Mouse (Mus musculus) neural tube, embryonic 11.5 days (tissue): ENCODE results near the gene Wdr18. TPM values are rescaled to one million over a fixed set of nuclear protein-coding genes. Genes with fewer than 3 reads are reported as not detected.
A peak's percentile ranks its signal among the peaks of the same experiment; 100 is the strongest.

Experiments
- ATAC-seq: fragments of 200-750 bp; cut with Nextera tagmentation; 2 replicates; pipeline ENCODE4 v1.8.0; 2017; ENCODE audit warnings: moderate number of reproducible peaks, mild to moderate bottlenecking, moderate TSS enrichment, moderate library complexity; ENCODE audit not compliant: insufficient read depth, low FRiP score, low TSS enrichment
- DNase-seq: peaks from one replicate; pipeline ENCODE4 v3.0.0-alpha.2; 2015; ENCODE audit warnings: low spot score
- H3K27ac ChIP-seq: fragments of 300-500 bp; sonication (generic); 2 replicates; pipeline ENCODE4 v1.5.1; 2014; ENCODE audit warnings: low read depth, mild to moderate bottlenecking, low read length
- H3K27me3 ChIP-seq: fragments of 300-500 bp; sonication (generic); 2 replicates; pipeline ENCODE4 v1.6.1; 2014; ENCODE audit warnings: mild to moderate bottlenecking, low read length, mixed read lengths; ENCODE audit not compliant: control insufficient read depth, insufficient read depth
- H3K36me3 ChIP-seq: fragments of 300-500 bp; sonication (generic); 2 replicates; pipeline ENCODE4 v1.6.1; 2014; ENCODE audit warnings: mild to moderate bottlenecking, low read length, moderate library complexity, mixed read lengths; ENCODE audit not compliant: control insufficient read depth, insufficient read depth
- H3K4me1 ChIP-seq: fragments of 300-500 bp; sonication (generic); 2 replicates; pipeline ENCODE4 v1.6.1; 2014; ENCODE audit warnings: low read length, mixed read lengths; ENCODE audit not compliant: control insufficient read depth, insufficient read depth
- H3K4me2 ChIP-seq: fragments of 300-500 bp; sonication (generic); 2 replicates; pipeline ENCODE4 v1.6.1; 2014; ENCODE audit warnings: low read depth, mild to moderate bottlenecking, moderate library complexity
- H3K4me3 ChIP-seq: fragments of 300-500 bp; sonication (generic); 2 replicates; pipeline ENCODE4 v1.5.1; 2014; ENCODE audit warnings: low read depth, low read length
- H3K9ac ChIP-seq: fragments of 300-500 bp; sonication (generic); 2 replicates; pipeline ENCODE4 v1.6.1; 2014; ENCODE audit warnings: mild to moderate bottlenecking, low read length
- H3K9me3 ChIP-seq: fragments of 300-500 bp; sonication (generic); 2 replicates; pipeline ENCODE4 v1.6.1; 2016; ENCODE audit warnings: low read length; ENCODE audit not compliant: control insufficient read depth
- WGBS: fragments of 180-500 bp; shearing (Covaris S2); extraction: QIAGEN DNeasy Blood & Tissue Kit; methylation state at CpG from one replicate; pipeline ENCODE4 v1.1.7; 2014; 5-methylcytosine and 5-hydroxymethylcytosine counted together
- polyA plus RNA-seq: library from polyadenylated mRNA; unstranded; fragments of >200 nt; fragmentation: Nextera tagmentation; extraction: Ambion mirVana; gene quantifications from 2 replicates; pipeline ENCODE4 v1.2.1, GENCODE M21; 2014

Wdr18 gene
- polyA plus RNA-seq, 1 experiment from 2014 or later = 115 TPM

DNA sequence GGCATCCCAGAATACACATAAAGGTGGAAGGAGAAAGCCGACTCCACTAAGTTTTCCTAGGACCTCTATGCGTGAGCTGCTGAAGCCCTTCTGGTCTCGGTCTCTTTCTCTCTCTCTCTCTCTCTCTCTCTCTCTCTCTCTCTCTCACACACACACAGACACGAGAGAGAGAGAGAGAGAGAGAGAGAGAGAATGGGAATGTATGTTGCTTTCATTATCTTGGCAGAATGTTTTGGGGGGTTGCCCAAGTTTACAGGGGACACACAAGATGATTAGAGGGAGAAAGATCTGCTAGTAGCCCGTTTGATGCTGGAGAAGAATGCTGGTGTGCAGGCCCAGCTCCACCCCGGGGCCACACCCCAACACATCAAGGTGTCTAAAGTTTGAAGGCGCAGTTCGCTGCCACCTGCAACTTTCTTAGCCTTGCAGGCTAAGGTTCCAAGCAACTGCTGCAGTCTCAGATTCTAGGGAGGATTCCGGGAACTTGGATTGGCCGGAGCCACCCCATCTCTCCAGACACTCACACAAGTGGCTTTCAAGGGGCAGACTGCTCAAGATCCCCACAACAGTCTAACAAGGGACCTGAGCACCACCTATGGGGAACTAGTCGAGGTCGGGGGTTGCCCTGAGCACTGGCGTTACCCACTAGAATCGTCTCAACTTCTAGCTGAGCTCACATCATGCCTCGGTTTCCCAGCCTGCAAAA is 34.0 kb upstream of the Wdr18 start:
- ATAC-seq = no peak; the same call in 1 of the 2 replicates
- Histone ChIP-seq H3K36me3 (peaks cover 2% of the 10 kb centered on the region; the same call in 1 of the 2 replicates), H3K4me3 (peak overlapping the region; percentile 65), H3K9ac (peak overlapping the region; percentile 69), H3K4me1 (peaks cover 25% of the 10 kb centered on the region), H3K27ac (peak overlapping the region; percentile 49; the same call in 1 of the 2 replicates), H3K4me2 (peak overlapping the region; percentile 56), H3K9me3 (no peaks in the 10 kb centered on the region), H3K27me3 (peaks cover 27% of the 10 kb centered on the region)
- no peak for DNase-seq
- WGBS = 15% methylated on average over 15 of the region's 15 CpGs

DNA sequence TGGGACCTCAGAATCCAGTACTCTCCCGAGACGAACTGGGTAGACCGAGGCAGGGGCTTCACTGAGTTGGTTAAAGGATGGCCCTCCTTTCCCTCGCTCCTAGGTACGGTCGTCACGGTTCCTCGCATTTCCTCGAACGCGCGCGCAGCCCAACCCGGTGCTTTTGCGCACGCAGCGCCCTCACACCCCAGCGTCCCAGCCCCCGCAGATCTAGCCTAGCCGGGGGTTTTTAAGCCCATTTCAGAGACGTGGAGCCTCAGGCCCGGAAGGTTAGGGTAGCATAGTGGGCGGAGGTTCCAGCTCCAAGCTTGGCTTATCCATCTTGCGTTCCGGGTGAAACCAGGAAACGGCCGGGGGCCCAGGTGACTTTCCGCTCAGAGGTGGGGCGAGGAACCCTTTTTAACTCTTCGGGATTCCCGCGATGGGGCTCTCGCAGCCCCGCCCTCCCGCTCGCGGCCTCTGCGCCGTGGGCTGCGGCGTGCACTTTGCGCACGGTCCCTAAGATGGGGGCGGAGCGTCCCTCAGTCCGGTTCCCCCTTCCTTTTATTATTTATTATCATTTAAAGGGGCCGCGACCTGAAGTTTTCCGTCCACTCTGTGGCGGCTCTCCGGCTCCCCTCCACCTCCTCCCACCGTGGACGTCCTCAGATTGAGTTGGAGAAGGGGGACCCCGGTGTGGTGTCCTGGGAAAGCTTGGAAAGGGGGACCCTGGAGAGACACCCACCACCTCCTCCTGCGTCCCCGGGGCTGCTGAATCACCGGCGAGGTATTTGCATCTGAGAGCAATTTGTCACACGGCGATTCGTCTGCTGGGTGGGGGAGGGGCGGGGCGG is 33.2 kb upstream of the Wdr18 start, which contains the start of gene Arid3a:
Arid3a (plus strand) TSS at position 553 of the 833 bp plus-strand sequence.
- H3K4me2 ChIP-seq = peak within 1 kb of the TSS; percentile 56
- peaks cover 23% of the 10 kb centered on the region for H3K4me1 ChIP-seq
- H3K9ac ChIP-seq = peak within 1 kb of the TSS; percentile 74
- H3K36me3 ChIP-seq = peaks cover 2% of the 10 kb centered on the region; the same call in 1 of the 2 replicates
- no peaks in the 10 kb centered on the region for H3K9me3 ChIP-seq
- H3K27me3 ChIP-seq = peaks cover 19% of the 10 kb centered on the region
- DNase-seq = peak; percentile 95
- peak; percentile 69 for ATAC-seq
- peak within 1 kb of the TSS; percentile 86 for H3K27ac ChIP-seq
- H3K4me3 ChIP-seq = peak within 1 kb of the TSS; percentile 65
- WGBS = under 1% methylated on average over 63 of the region's 63 CpGs

DNA sequence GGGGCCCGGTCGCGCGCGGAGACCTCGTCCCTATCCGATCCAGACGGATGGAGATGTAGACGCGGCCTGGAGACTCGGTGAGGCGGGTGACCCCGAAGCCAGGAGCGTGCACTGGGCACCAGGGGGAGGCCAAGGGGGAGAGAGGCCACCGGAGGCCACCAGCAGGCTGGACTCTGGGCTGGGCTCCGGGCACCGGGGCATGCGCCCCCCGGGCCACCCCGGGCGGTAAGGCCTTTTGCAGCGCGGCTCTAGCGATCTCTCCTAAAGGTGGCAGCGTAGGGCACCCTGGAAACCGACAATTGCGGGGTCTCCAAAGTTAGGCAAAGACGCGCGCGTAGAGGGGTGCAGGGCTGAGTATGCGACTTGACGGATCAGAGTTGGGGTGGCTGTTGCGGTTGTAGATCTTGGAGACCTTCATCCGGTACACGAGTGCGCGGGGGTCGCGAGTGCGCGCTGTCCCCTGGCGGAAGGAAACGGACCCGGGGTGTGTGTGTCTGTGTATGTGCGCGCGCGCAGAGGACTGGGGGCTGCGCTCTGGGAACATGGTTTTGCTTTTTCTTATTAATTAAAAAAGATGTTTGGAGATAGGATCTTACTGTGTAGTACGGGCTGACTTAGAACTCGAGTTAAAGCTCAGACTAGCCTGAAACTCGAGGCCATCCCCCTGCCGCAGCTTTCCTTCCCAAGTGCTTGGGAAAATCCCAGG is 32.5 kb upstream of the Wdr18 start:
- peaks cover 26% of the 10 kb centered on the region for H3K4me1 ChIP-seq
- peaks cover 12% of the 10 kb centered on the region for H3K27me3 ChIP-seq
- peak overlapping the region; percentile 74 for H3K9ac ChIP-seq
- peaks cover 6% of the 10 kb centered on the region for H3K36me3 ChIP-seq
- peak overlapping the region; percentile 65 for H3K4me3 ChIP-seq
- under 1% methylated on average over 54 of the region's 54 CpGs for WGBS
- peak overlapping the region; percentile 56 for H3K4me2 ChIP-seq
- ATAC-seq (peak; percentile 10), DNase-seq (peak; percentile 75)
- no peaks in the 10 kb centered on the region for H3K9me3 ChIP-seq
- H3K27ac ChIP-seq = peak overlapping the region; percentile 86

DNA sequence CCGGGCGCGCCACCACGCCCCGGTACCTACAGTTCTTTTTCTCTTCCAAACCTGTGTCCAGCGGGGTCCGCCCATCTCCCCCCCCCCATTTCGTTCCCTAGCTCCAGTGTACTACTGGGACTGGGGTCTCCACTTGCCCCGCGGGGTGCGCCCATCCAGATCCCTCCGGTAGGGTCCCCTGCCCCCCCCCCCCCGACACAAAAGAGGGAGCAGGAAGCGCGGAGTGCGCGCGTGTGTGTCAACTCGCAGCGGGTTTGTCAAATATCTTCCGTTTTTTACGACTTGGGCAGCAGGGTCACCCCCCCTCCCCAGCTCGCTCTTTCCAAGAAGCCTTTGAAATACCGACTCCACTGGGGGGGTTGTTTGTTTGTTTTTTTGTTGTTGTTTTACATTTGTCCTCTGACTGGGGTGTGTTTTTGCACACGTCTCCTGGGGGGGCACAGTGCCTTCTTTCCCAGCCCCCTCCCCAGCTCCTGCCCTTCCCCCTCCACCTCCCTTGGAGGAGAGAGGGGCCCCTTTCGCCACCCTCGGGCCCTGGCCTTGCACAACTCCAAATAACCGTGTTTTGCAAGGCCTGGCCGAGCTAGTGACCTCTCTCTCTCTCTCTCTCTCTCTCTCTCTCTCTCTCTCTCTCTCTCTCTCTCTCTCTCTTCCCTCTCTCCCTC is 31.8 kb upstream of the Wdr18 start:
- peaks cover 33% of the 10 kb centered on the region for H3K4me1 ChIP-seq
- peak; percentile 48 for DNase-seq
- WGBS = 0% methylated on average over 28 of the region's 29 CpGs

DNA sequence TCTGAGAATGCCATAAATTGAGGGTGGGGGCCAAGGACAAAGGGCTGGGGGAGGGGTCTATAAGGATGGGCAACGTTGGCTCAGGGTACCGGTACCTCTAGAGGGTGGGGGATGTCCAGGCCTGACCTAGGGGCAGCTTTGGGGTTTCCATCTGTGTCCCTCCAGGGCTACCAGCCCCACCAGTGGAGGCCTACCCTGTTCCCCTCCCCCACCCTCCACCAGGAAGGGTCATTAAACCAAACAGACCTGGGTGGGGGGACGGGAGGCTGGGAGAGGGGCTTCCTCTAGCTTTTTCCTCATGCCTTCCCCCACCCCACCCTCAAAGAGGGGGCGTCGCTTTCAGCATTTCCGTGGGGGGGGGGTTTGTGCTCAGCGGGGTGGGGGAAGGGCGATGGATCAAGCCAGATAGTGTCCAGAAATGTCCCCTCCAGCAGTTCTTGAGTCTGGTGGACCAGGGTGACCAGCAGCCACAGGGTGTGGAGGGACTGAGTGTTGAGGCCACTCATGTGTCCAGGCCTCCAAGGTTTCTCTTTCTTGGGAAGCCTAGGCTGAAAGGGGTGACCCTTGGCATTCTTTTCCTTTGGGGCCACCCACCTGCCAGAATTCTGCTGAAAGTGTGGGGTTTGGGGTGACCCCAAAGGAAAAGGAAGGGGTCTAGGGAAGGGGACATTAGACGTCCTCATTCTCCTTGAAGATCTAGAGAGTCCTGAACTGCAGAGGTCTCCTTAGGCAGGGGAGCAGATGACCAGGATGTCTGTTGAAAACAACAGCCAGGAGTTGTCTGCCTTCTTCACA is 30.8 kb upstream of the Wdr18 start:
- peak overlapping the region; percentile 74 for H3K9ac ChIP-seq
- no peaks in the 10 kb centered on the region for H3K27me3 ChIP-seq
- no peaks in the 10 kb centered on the region for H3K9me3 ChIP-seq
- DNase-seq (no peak), ATAC-seq (no peak)
- peak overlapping the region; percentile 56 for H3K4me2 ChIP-seq
- H3K4me1 ChIP-seq = peaks cover 39% of the 10 kb centered on the region
- peak overlapping the region; percentile 65 for H3K4me3 ChIP-seq
- peak overlapping the region; percentile 86 for H3K27ac ChIP-seq
- WGBS = 17% methylated on average over 9 of the region's 9 CpGs
- peaks cover 6% of the 10 kb centered on the region for H3K36me3 ChIP-seq

More for the DNA sequence above, 31.8 kb upstream of the Wdr18 start:
- peak overlapping the region; percentile 56 for H3K4me2 ChIP-seq
- H3K27ac ChIP-seq = peak overlapping the region; percentile 86
- H3K36me3 ChIP-seq = peaks cover 6% of the 10 kb centered on the region
- peak overlapping the region; percentile 65 for H3K4me3 ChIP-seq
- no peaks in the 10 kb centered on the region for H3K9me3 ChIP-seq
- peaks cover 5% of the 10 kb centered on the region for H3K27me3 ChIP-seq
- ATAC-seq = no peak
- peak overlapping the region; percentile 74 for H3K9ac ChIP-seq

DNA sequence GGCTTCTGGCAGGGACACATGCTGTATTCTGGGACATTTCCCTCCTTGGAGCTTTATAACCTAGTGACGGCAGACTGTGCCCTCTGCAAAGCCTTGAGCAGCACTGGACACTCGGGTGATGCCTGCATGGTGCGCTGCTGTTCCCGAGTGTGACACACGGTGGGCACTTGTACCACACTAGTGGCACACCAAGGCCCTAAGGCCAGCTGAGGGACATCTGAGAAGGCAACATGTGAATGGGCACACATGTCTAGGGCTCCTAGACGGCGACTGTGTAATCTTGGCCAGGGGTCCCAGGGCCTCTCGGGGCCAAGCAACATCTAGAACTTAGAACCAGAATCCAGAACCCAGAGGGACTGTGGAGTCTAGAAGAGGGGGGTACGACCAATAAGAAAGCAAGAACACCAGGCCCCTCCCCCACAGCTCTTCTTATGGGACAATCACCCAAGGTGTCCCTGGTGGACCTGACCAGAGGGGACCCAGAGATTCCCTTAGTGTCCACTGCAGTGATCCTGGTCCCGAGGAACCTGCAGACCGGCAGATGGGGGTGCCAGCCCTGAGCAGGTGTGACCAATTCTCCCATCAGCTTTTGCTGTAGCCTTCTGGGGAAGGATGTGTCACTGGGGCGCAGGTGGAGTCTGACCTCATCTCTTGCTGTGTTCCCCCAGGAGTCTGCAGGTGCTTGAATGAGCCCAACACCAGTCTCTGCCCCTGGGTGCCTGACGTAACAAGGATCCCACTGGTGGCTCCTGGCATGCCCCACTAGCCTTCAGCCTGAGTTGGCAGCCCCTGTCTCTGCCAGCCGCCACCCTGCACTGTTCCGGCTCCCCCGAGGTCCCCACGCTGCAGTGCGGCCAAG is 29.8 kb upstream of the Wdr18 start:
- H3K4me1 ChIP-seq = peaks cover 39% of the 10 kb centered on the region
- H3K27ac ChIP-seq = no peak overlapping the region
- ATAC-seq (no peak), DNase-seq (no peak)
- peaks cover 6% of the 10 kb centered on the region for H3K36me3 ChIP-seq
- WGBS = 88% methylated on average over 18 of the region's 18 CpGs
- H3K9me3 ChIP-seq = no peaks in the 10 kb centered on the region
- H3K4me2 ChIP-seq = no peak overlapping the region
- no peak overlapping the region for H3K4me3 ChIP-seq
- H3K9ac ChIP-seq = no peak overlapping the region
- no peaks in the 10 kb centered on the region for H3K27me3 ChIP-seq

DNA sequence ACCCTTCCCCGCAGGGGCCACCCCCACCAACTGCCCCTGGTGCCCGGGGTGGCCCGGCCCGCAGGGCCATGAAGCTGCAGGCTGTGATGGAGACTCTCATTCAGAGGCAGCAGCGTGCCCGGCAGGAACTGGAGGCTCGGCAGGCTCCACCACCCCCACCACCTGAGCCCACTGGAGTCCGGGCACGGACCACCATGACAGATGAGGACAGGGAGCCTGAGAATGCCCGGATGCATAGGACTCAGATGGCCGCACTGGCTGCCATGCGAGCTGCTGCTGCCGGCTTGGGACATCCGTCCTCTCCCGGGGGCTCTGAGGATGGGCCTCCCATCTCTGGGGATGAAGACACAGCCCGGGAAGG is 29.1 kb upstream of the Wdr18 start:
- Histone ChIP-seq H3K9ac (no peak overlapping the region), H3K27ac (no peak overlapping the region), H3K4me2 (no peak overlapping the region), H3K4me3 (no peak overlapping the region), H3K27me3 (no peaks in the 10 kb centered on the region), H3K9me3 (no peaks in the 10 kb centered on the region), H3K36me3 (peaks cover 6% of the 10 kb centered on the region), H3K4me1 (peaks cover 39% of the 10 kb centered on the region)
- DNase-seq (no peak), ATAC-seq (no peak)
- WGBS = 83% methylated on average over 16 of the region's 16 CpGs
